Mouse (Mus musculus): Measurements from ENCODE around the gene Insr.
"Not testable (repeated sequence)": the region's sequence is repeated elsewhere in the genome, so short reads cannot be mapped to it uniquely, and the experiment has no call there.

Gene Insr

GRCm38 (mm10) chr8:3230118-3231060 is 49.0 kb downstream of the Insr start:
- no peak for DNase-seq

- DNase-seq: no peak
These were observed 52.0 kb downstream of the Insr start for GRCm38 (mm10) chr8:3227423-3227822.

- DNase-seq: no peak
These were observed 53.7 kb downstream of the Insr start for GRCm38 (mm10) chr8:3225731-3226130.

- DNase-seq: no peak
These were observed 54.2 kb downstream of the Insr start for GRCm38 (mm10) chr8:3225184-3225583.

GRCm38 (mm10) chr8:3222636-3222965 is 56.8 kb downstream of the Insr start:
- no peak for DNase-seq

GRCm38 (mm10) chr8:3221960-3222635 is 57.3 kb downstream of the Insr start:
- no peak for DNase-seq

GRCm38 (mm10) chr8:3221047-3221959 is 58.1 kb downstream of the Insr start:
- DNase-seq: peak; percentile 90

GRCm38 (mm10) chr8:3220502-3220901 is 58.9 kb downstream of the Insr start:
- peak; percentile 46 for DNase-seq

GRCm38 (mm10) chr8:3219921-3220411 is 59.5 kb downstream of the Insr start:
- no peak for DNase-seq

GRCm38 (mm10) chr8:3219266-3219665 is 60.2 kb downstream of the Insr start:
- DNase-seq: no peak

GRCm38 (mm10) chr8:3216541-3217092 is 62.8 kb downstream of the Insr start:
- no peak for DNase-seq

- peak; percentile 62 for DNase-seq
These were observed 63.9 kb downstream of the Insr start for GRCm38 (mm10) chr8:3215561-3215960.

- no peak for DNase-seq
These were observed 64.8 kb downstream of the Insr start for GRCm38 (mm10) chr8:3214601-3215000.

- peak; percentile 16 for DNase-seq
These were observed 68.0 kb downstream of the Insr start for GRCm38 (mm10) chr8:3211456-3211855.

GRCm38 (mm10) chr8:3209960-3210359 is 69.5 kb downstream of the Insr start:
- DNase-seq: no peak

GRCm38 (mm10) chr8:3209268-3209667 is 70.1 kb downstream of the Insr start:
- peak; percentile 35 for DNase-seq

GRCm38 (mm10) chr8:3208729-3209128 is 70.7 kb downstream of the Insr start:
- DNase-seq: no peak

- DNase-seq: no peak
These were observed 74.5 kb downstream of the Insr start for GRCm38 (mm10) chr8:3204758-3205443.

- no peak for DNase-seq
These were observed 76.6 kb downstream of the Insr start for GRCm38 (mm10) chr8:3202792-3203191.

- DNase-seq: not testable (repeated sequence)
These were observed 85.1 kb downstream of the Insr start for GRCm38 (mm10) chr8:3194297-3194696.

GRCm38 (mm10) chr8:3191006-3191405 is 88.4 kb downstream of the Insr start:
- DNase-seq: no peak

GRCm38 (mm10) chr8:3187456-3187855 is 92.0 kb downstream of the Insr start:
- DNase-seq: no peak
